Mouse (Mus musculus) layer of hippocampus, postnatal 14 days (tissue): ENCODE measurements around the gene Fbxl15. TPM values are rescaled to one million over a fixed set of nuclear protein-coding genes. Genes with fewer than 3 reads are reported as not detected.

ENCODE experiments used
- microRNA-seq, 2 experiments: library from miRNA; unstranded; fragments of <30 nt; microRNA quantifications; one replicate each; pipeline ENCODE4 v1.2.0; 2021
- total RNA-seq, 2 experiments: library from RNA; stranded (reverse); gene quantifications; 2 replicates each; pipeline ENCODE4 v1.2.3; 2021

The Fbxl15 gene
- total RNA-seq, 2 experiments from 2014 or later = 32.4 to 32.9 TPM

Small RNA genes lying within 50 kb of the gene (microRNA-seq; reads per million reads assigned to microRNA genes)
- gene Mir146b = 2.5 to 24.6 reads per million in 2 experiments

Other genes starting within 250 kb of the Fbxl15 start
- gene Elovl3, start 196.3 kb upstream of the Fbxl15 start, total RNA-seq = not detected
- gene Pitx3, start 179.9 kb upstream of the Fbxl15 start, total RNA-seq = not detected
- gene Gbf1, start 175.7 kb upstream of the Fbxl15 start, total RNA-seq = 100 to 1,000 TPM in 1 of 2 experiments, 10 to 100 TPM in 1; 83.7 to 101 TPM
- gene Nfkb2, start 23.9 kb upstream of the Fbxl15 start, total RNA-seq = 1 to 10 TPM; 2.3 to 2.6 TPM
- 100 to 1,000 TPM; 701 to 730 TPM for gene Psd, start 1.0 kb upstream of the Fbxl15 start, total RNA-seq
- gene Cuedc2, start 10.5 kb downstream of the Fbxl15 start, total RNA-seq = 100 to 1,000 TPM; 156 to 162 TPM
- gene Mfsd13a, start 12.9 kb downstream of the Fbxl15 start, total RNA-seq = 10 to 100 TPM; 31.7 to 32.5 TPM
- gene 2310034G01Rik, start 22.1 kb downstream of the Fbxl15 start, total RNA-seq = 1 to 10 TPM in 1 of 2 experiments, under 1 TPM in 1; 0.94 to 1.2 TPM
- gene Actr1a, start 67.6 kb downstream of the Fbxl15 start, total RNA-seq = 100 to 1,000 TPM; 207 to 220 TPM
- gene Sufu, start 68.7 kb downstream of the Fbxl15 start, total RNA-seq = 10 to 100 TPM; 21.1 to 23.8 TPM
- 100 to 1,000 TPM in 1 of 2 experiments, 10 to 100 TPM in 1; 98.9 to 110 TPM for gene Trim8, start 173.5 kb downstream of the Fbxl15 start, total RNA-seq
- 100 to 1,000 TPM; 111 to 121 TPM for gene Arl3, start 245.0 kb downstream of the Fbxl15 start, total RNA-seq
- 1 to 10 TPM; 8.2 to 8.3 TPM for gene Sfxn2, start 245.2 kb downstream of the Fbxl15 start, total RNA-seq